Mouse (Mus musculus): Measurements from ENCODE around the gene Efhd2.
A peak's percentile ranks its signal among the peaks of the same experiment; 100 is the strongest.

Efhd2 gene

DNA sequence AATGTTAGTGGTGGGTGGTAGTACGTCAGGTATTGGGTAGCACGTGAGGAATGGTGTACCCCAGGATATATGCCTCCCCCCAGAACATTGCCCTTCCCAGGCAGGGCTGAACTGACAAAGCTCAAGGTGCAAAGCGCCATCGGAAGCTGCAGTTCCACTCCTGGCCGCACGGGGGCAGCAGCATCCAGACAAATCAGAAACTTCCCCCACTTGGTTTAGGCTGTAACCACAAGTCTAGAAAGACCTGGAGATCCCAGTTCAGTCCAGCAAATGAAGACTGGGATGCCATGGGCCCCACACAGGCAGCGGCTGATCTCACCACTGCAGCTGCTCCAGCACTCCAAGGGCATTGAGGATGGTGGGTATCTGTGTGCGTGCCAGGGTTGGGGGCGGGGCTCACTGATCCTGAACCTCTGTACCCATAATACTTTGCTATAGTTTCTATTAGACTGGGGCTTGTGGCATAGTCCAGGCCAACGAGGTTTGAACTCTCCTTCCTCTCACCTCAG is 17.2 kb downstream of the Efhd2 start:
- DNase-seq (ENCODE audit: low spot score), result peak; percentile 69

DNA sequence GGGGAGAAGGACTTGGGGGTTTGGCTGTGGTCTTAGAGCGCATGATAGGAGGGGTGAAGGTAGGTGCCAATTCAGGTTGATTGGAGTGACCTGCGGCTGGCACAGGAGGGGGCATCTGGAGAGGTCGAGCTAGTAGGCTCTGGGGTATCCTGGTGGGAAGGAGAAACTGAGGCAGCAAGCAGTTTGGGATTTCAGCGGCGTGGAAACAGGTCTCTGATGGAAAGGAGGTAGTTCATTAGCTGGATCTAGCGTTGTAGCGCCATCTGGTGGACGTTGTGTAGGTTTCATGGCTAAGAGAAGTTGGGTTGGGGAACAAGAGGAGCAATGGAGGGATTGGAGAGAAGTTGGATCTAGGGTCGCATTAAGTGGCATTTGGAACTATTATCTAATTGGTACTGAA is 21.3 kb downstream of the Efhd2 start:
- DNase-seq (ENCODE audit: low spot score), result peak; percentile 45

DNA sequence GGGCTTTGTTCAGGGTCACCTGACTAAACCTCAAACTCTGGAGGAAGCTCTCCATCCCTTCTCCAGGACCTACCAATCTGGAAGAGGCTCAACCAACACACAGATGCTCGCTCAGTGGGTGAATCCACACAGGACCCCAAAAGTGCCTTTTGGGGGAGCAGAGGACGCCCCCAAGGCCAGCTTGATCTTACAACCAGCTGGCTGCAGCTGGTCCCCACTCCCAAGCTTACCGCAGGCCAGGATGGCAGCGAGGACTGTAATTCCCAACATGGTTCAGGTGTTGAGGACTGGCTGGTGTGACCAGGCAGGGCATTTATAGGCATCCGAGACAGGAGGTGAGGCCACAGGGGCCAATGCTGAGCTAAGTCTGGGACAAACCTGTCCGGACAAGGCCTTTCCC is 28.7 kb downstream of the Efhd2 start, which contains the start of gene Ctrc:
Gene Ctrc (minus strand): TSS at position 361 of the 400 bp plus-strand sequence.
- no peak for DNase-seq (ENCODE audit: low spot score)

GRCm38 (mm10) chr4:141834536-141835095 is 40.1 kb downstream of the Efhd2 start:
- DNase-seq (ENCODE audit: low spot score), result no peak

DNA sequence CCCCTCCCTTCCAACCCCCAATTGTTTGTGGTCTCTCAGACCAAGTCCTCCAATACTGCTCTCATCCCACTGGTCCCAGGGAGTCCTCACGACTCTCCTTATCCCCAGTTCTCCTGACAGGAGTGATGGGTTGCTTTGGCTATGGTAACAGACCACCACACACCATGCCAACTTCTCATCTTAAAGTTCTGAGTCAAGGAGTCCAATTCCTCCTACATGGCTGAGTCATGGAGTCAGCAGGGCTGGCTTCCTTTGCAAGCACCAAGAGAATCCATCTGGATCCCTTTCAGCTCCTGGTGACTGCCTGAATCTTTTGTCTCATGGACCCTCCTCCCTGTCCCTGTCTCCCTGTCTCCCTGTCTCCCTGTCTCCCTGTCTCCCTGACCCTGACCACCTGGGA is 40.8 kb downstream of the Efhd2 start:
- no peak for DNase-seq (ENCODE audit: low spot score)

GRCm38 (mm10) chr4:141831361-141831760 is 43.4 kb downstream of the Efhd2 start:
- DNase-seq (ENCODE audit: low spot score), result no peak

DNA sequence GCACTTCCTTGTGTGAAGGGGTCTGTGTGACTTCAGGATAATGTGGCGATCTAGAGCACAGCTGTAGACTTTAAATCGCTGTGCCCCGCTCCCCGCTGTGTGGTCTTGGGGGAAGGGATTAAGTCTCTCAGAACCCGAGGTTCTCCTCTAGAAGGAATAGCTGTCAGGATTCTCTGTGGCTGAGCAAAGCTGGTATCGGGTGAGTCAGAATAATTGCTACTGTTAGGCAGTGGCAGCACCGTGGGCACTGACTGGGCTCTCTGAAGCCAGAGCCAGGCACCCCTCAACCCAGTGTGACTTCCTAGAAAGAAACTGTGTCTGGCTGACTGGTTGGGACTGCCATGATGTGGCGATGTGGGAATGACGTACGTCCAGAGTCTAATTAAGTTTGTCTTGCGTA is 44.3 kb downstream of the Efhd2 start:
- no peak for DNase-seq (ENCODE audit: low spot score)

- no peak for DNase-seq (ENCODE audit: low spot score)
Measured at GRCm38 (mm10) chr4:141828177-141828576, 46.5 kb downstream of the Efhd2 start.

DNA sequence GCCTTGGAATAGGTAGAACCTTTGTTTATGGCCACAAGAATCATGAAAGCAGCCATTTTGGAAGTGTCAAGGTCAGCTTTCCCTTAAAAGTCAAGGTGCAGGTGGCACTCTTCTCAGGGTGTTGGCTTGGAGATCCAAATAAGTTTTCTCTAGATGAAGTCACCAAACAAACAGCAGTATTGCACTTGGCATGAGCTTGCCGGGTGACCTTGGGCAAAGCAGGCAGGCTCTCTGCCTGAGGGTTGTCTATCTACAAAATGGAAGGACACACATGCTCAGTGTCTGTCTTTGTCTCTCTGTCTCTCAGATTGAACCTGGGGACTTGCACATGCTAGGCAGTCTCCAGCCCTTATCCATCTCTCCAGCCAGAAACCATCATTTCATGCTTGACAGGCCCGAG is 47.3 kb downstream of the Efhd2 start:
- no peak for DNase-seq (ENCODE audit: low spot score)

- DNase-seq (ENCODE audit: low spot score), result no peak
Measured at GRCm38 (mm10) chr4:141826060-141826459, 48.7 kb downstream of the Efhd2 start, which contains the start of gene Cela2a. Gene Cela2a (minus strand): TSS chr4:141826160.

- peak; percentile 79 for DNase-seq (ENCODE audit: low spot score)
Measured at GRCm38 (mm10) chr4:141822979-141823378, 51.7 kb downstream of the Efhd2 start.

- DNase-seq (ENCODE audit: low spot score), result no peak
Measured at GRCm38 (mm10) chr4:141822089-141822488, 52.6 kb downstream of the Efhd2 start.

- no peak for DNase-seq (ENCODE audit: low spot score)
Measured at GRCm38 (mm10) chr4:141821178-141821577, 53.5 kb downstream of the Efhd2 start.

- DNase-seq (ENCODE audit: low spot score), result no peak
Measured at GRCm38 (mm10) chr4:141819316-141819715, 55.4 kb downstream of the Efhd2 start.

GRCm38 (mm10) chr4:141818861-141819260 is 55.9 kb downstream of the Efhd2 start:
- no peak for DNase-seq (ENCODE audit: low spot score)

DNA sequence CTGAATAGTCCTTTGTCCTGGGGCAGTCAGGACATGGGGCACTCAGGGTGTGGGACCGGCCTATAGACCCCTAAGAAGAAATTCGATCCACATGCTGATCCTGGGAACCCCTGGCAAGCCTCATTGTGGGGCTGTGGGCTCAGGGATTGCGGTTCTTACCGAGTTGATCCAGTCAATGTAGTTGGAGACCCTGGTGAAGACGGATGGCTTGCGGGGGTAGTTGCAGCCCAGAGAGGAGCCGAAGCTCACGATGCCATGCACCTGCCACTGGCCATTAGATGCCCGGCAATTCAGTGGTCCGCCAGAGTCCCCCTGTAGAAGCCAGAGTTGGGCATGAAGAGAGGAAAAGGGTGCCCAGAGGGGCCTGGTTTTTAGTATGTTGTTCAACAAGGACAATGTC is 57.0 kb downstream of the Efhd2 start:
- DNase-seq (ENCODE audit: low spot score), result no peak

DNA sequence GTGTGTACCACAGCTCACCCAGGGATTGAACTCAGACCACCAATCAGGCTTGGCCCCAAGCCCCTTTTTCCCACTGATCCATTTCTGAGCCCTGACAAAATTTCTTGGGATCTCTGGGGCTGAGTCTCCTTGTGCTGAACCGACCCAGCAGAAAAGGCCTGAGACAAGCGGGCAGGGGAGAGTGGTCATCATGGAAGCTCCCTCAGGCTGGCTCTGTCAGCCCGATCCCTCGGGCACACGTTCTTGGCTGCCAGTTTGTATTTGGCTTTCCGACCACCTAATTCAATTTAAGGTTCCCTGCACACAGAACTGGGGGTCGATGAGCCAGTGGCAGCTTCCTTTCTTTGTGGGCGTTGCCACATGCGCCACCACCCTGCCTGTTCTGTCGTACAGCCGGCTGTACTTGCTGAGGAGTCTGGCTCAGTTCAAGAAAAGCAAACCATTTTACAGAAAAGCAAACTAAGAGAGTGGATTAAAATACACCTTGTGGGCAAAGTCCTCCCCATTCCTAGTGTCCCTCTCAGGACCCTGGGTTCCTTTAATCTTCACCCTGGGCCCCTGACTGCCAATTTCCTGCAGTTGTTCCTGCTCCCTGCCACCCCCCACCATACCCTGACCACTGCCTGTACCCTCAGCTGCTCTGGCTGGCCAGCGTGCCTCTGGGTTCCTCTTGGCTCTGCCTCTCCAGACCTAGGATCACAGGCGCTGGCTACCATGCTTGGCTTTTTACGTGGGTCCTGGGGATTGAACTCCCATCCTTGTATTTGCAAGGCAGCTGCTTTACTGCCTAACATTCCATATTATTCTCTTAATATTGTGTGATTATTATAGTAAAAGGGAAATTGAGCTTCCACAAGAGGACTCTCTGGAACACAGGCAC is 57.7 kb downstream of the Efhd2 start:
- DNase-seq (ENCODE audit: low spot score), result no peak

GRCm38 (mm10) chr4:141816267-141816666 is 58.5 kb downstream of the Efhd2 start:
- no peak for DNase-seq (ENCODE audit: low spot score)

GRCm38 (mm10) chr4:141811375-141811774 is 63.3 kb downstream of the Efhd2 start:
- no peak for DNase-seq (ENCODE audit: low spot score)

- DNase-seq (ENCODE audit: low spot score), result no peak
Measured at GRCm38 (mm10) chr4:141810975-141811374, 63.7 kb downstream of the Efhd2 start.

DNA sequence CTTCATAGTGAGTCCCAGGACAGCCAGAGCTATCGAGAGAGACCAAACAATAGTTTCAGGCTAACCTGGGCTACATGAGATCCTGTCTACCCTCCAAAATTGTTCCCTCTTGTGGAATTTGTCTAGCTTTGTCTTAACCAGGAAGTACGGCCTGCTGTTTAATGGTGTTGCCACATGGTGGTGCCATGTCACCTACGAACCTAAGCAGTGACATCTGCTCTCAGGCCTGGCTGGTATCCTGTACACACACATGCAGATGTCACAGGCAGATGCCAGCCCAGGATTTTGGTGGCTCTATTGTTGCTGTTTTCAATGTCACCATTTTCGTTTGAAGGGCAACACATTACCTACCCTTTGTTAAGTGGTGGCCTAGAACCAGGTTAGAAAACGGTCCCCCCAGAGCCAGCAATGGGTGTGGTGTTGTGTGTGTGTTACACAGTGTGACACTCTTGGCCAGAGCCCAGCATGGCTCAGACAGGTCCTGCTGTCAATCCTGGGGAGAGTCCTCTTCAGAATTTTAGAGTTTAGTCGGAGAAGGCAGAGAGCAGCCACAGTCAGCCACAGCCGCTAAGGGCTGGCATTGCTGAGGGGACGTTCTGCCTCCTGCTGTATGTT is 64.8 kb downstream of the Efhd2 start:
- peak; percentile 35 for DNase-seq (ENCODE audit: low spot score)
